Mouse (Mus musculus) heart, adult 2 months (tissue): ENCODE results near the gene Olfr373. TPM values are rescaled to one million over a fixed set of nuclear protein-coding genes. Genes with fewer than 3 reads are reported as not detected.

Experiments used
- DNase-seq, 2 experiments: peaks; one replicate each; pipeline ENCODE4 v3.0.0; 2021
- H3K27ac ChIP-seq: fragments of 200-600 bp; 2 replicates; pipeline ENCODE4 v1.8.1; 2022
- H3K27me3 ChIP-seq: fragments of 200-500 bp; 2 replicates; pipeline ENCODE4 v1.6.1; 2012; ENCODE audit warnings: mild to moderate bottlenecking, low read length, inconsistent platforms, mixed read lengths; ENCODE audit not compliant: control insufficient read depth, insufficient read depth
- H3K36me3 ChIP-seq: fragments of 200-500 bp; 2 replicates; pipeline ENCODE4 v1.6.1; 2012; ENCODE audit warnings: low read length, inconsistent platforms; ENCODE audit not compliant: control insufficient read depth, insufficient read depth
- H3K4me1 ChIP-seq: fragments of 200-500 bp; 2 replicates; pipeline ENCODE4 v1.6.1; 2011; ENCODE audit warnings: low read length; ENCODE audit not compliant: control insufficient read depth, insufficient read depth
- H3K4me3 ChIP-seq: fragments of 200-600 bp; 2 replicates; pipeline ENCODE4 v1.8.1; 2022
- H3K79me2 ChIP-seq: fragments of 200-500 bp; replicated peaks from 2 replicates; pipeline ENCODE4 v1.6.1; 2012; ENCODE audit warnings: mild to moderate bottlenecking, inconsistent platforms, low read length, moderate library complexity, mixed read lengths; ENCODE audit not compliant: control insufficient read depth, insufficient read depth
- H3K9ac ChIP-seq: fragments of 200-500 bp; 2 replicates; pipeline ENCODE4 v1.6.1; 2012; ENCODE audit warnings: low read depth, mild to moderate bottlenecking, control low read depth, inconsistent platforms, low read length, mixed read lengths
- CTCF ChIP-seq: fragments of 200-600 bp; IDR thresholded peaks from 2 replicates; pipeline ENCODE4 v1.8.1; 2022; ENCODE audit warnings: antibody characterized with exemption, mild to moderate bottlenecking, moderate library complexity
- EP300 ChIP-seq: fragments of 200-500 bp; IDR thresholded peaks from 2 replicates; pipeline ENCODE4 v1.6.1; 2011; ENCODE audit warnings: low read depth, low read length, control low read depth; ENCODE audit not compliant: insufficient read depth
- POLR2A ChIP-seq: fragments of 200-500 bp; IDR thresholded peaks from 2 replicates; pipeline ENCODE4 v1.6.1; 2011; ENCODE audit warnings: mild to moderate bottlenecking, low read depth, low read length, control low read depth; ENCODE audit not compliant: insufficient read depth
- WGBS: fragments of 180-500 bp; shearing (Covaris S2); methylation state at CpG from one replicate; pipeline ENCODE4 v1.1.7; 2018; 5-methylcytosine and 5-hydroxymethylcytosine counted together
- intact Hi-C: fragments of 180-260 bp; cut with DNase I; formaldehyde crosslinking; loops from one replicate; pipeline ENCODE4 v1.15.1; 2025
- polyA plus RNA-seq: library from polyadenylated mRNA; depleted of rRNA; stranded (reverse); fragments of >200 nt; gene quantifications from 2 replicates; pipeline ENCODE4 v1.2.3, GENCODE M21; 2012; rRNA removed
- total RNA-seq, 2 experiments: library from RNA; stranded (reverse); gene quantifications; 2 replicates each; pipeline ENCODE4 v1.2.3; 2021

The Olfr373 gene
- total and polyA plus RNA-seq, 3 experiments: not detected

GRCm38 (mm10) chr8:72147266-72147665, 64.3 kb downstream of the Olfr373 start:
- Histone ChIP-seq H3K9ac (no peak overlapping the region), H3K4me1 (peaks cover 17% of the 10 kb centered on the region), H3K27me3 (no peaks in the 10 kb centered on the region), H3K4me3 (no peak overlapping the region), H3K36me3 (peaks cover 53% of the 10 kb centered on the region), H3K27ac (no peak overlapping the region), H3K79me2 (no peaks in the 10 kb centered on the region)
- WGBS: 45% methylated on average over 2 of the region's 2 CpGs
- intact Hi-C loops: no loop called here
- TF ChIP-seq POLR2A (no peak), EP300 (no peak), CTCF (no peak)
- no peak for DNase-seq

DNA sequence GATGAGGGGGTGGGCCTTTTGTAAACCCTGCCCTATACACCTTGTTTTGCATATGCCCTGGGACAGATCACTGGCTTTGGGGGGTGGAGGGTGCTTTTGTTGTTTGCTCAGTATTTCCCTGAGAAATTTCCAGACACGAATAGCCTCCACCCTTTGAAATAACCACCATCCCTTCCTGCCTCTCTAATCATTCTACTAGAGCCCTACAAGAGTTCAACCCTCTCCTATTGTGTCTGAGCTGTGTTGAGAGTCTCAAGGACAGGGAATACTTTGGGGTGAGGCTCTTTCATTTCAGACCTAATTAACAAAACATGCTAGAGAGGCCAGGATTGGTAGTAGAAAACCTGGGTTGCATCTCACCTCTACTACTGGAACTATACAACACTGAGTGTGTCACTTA, 66.1 kb downstream of the Olfr373 start:
- peaks cover 18% of the 10 kb centered on the region for H3K4me1 ChIP-seq
- no peaks in the 10 kb centered on the region for H3K27me3 ChIP-seq
- no peak overlapping the region for H3K9ac ChIP-seq
- no peak for DNase-seq
- no peaks in the 10 kb centered on the region for H3K79me2 ChIP-seq
- WGBS: 44% methylated on average over 1 of the region's 1 CpGs
- H3K4me3 ChIP-seq: no peak overlapping the region
- intact Hi-C loops: no loop called here
- H3K27ac ChIP-seq: no peak overlapping the region
- peaks cover 58% of the 10 kb centered on the region for H3K36me3 ChIP-seq
- no peak for TF ChIP-seq CTCF
- no peak for TF ChIP-seq EP300
- no peak for TF ChIP-seq POLR2A

DNA sequence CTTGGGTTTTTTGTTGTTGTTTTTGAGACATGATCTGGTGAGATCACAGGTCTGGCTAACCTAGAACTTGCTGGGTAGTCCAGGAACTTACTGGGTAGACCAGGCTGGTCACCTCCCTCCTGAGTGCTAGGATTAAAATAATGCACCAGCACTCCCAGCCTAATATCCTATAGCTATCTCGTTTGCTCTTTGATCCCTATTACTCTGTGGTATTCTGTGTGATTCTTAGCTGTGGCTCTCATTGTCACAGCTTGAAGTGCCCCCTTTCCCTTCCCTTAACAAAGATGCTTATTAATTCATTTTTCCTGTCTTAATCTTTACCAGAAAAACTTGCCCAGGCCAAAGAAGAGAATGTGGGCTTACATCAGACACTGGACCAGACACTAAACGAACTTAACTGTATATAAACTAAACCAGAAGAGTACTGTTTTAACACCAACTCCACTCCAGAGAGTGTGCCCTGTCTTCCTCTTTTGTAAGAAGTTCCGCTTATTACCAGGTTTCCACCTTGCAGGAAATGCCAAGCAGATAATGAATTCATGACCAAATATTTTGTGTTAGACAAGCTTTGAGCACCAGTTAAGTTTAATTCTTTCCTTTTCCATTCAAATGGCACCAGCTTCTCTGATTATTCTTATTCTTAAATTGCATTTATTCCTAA, 68.6 kb downstream of the Olfr373 start:
- Histone ChIP-seq H3K27ac (no peak overlapping the region), H3K36me3 (peaks cover 50% of the 10 kb centered on the region), H3K27me3 (no peaks in the 10 kb centered on the region), H3K4me3 (no peak overlapping the region), H3K4me1 (peaks cover 7% of the 10 kb centered on the region), H3K9ac (no peak overlapping the region), H3K79me2 (no peaks in the 10 kb centered on the region)
- TF ChIP-seq EP300: no peak
- no peak for TF ChIP-seq POLR2A
- no peak for TF ChIP-seq CTCF
- no peak for DNase-seq
- intact Hi-C loops: no loop called here
- WGBS: 67% methylated on average over 3 of the region's 3 CpGs

Other genes with a start within 250 kb of the Olfr373 start
- 1 to 10 TPM; 4.4 to 6.2 TPM for gene Zfp709, start 201.2 kb upstream of the Olfr373 start, total RNA-seq
- gene Zfp709, start 201.2 kb upstream of the Olfr373 start, polyA plus RNA-seq: 0.59 and 1.0 TPM in 2 replicates
- gene Zfp882, start 174.6 kb upstream of the Olfr373 start, total RNA-seq: 1 to 10 TPM; 3.1 to 3.5 TPM
- 0.55 and 1.5 TPM in 2 replicates for gene Zfp882, start 174.6 kb upstream of the Olfr373 start, polyA plus RNA-seq
- 10 to 100 TPM; 19.8 to 24.4 TPM for gene Zfp617, start 174.5 kb upstream of the Olfr373 start, total RNA-seq
- 4.7 and 10.9 TPM in 2 replicates for gene Zfp617, start 174.5 kb upstream of the Olfr373 start, polyA plus RNA-seq
- 1 to 10 TPM; 5.5 to 8.0 TPM for gene Zfp961, start 132.1 kb upstream of the Olfr373 start, total RNA-seq
- 4.4 and 6.1 TPM in 2 replicates for gene Zfp961, start 132.1 kb upstream of the Olfr373 start, polyA plus RNA-seq
- 1 to 10 TPM; 1.2 to 1.4 TPM for gene Cyp4f18, start 73.6 kb upstream of the Olfr373 start, total RNA-seq
- 1.7 and 5.2 TPM in 2 replicates for gene Cyp4f18, start 73.6 kb upstream of the Olfr373 start, polyA plus RNA-seq
- not detected for gene Olfr372, start 42.0 kb upstream of the Olfr373 start, total RNA-seq
- not detected in 2 replicates for gene Olfr372, start 42.0 kb upstream of the Olfr373 start, polyA plus RNA-seq
- not detected for gene Olfr374, start 23.9 kb downstream of the Olfr373 start, total RNA-seq
- not detected in 2 replicates for gene Olfr374, start 23.9 kb downstream of the Olfr373 start, polyA plus RNA-seq
- gene Tpm4, start 51.8 kb downstream of the Olfr373 start, total RNA-seq: 100 to 1,000 TPM in 1 of 2 experiments, 10 to 100 TPM in 1; 81.4 to 106 TPM
- 49.9 and 73.3 TPM in 2 replicates for gene Tpm4, start 51.8 kb downstream of the Olfr373 start, polyA plus RNA-seq
- 10 to 100 TPM; 23.6 to 24.2 TPM for gene Rab8a, start 78.0 kb downstream of the Olfr373 start, total RNA-seq
- gene Rab8a, start 78.0 kb downstream of the Olfr373 start, polyA plus RNA-seq: 40.9 and 52.2 TPM in 2 replicates
- gene Hsh2d, start 106.5 kb downstream of the Olfr373 start, total RNA-seq: not detected
- gene Hsh2d, start 106.5 kb downstream of the Olfr373 start, polyA plus RNA-seq: 0.18 and 0.55 TPM in 2 replicates
- gene Cib3, start 129.7 kb downstream of the Olfr373 start, total RNA-seq: 1 to 10 TPM in 1 of 2 experiments, under 1 TPM in 1; 0.66 to 1.5 TPM
- gene Cib3, start 129.7 kb downstream of the Olfr373 start, polyA plus RNA-seq: 1.1 TPM in 2 replicates
- gene Gm11034, start 130.5 kb downstream of the Olfr373 start, total RNA-seq: not detected
- gene Gm11034, start 130.5 kb downstream of the Olfr373 start, polyA plus RNA-seq: not detected in 2 replicates
- 10 to 100 TPM; 21.4 to 23.2 TPM for gene Fam32a, start 136.6 kb downstream of the Olfr373 start, total RNA-seq
- gene Fam32a, start 136.6 kb downstream of the Olfr373 start, polyA plus RNA-seq: 21.2 and 29.9 TPM in 2 replicates
- gene Ap1m1, start 156.8 kb downstream of the Olfr373 start, total RNA-seq: 10 to 100 TPM; 44.6 to 48.8 TPM
- 74.3 and 77.0 TPM in 2 replicates for gene Ap1m1, start 156.8 kb downstream of the Olfr373 start, polyA plus RNA-seq
- 1 to 10 TPM; 6.7 to 8.5 TPM for gene Gm10282, start 222.1 kb downstream of the Olfr373 start, total RNA-seq
- 1.1 and 2.9 TPM in 2 replicates for gene Gm10282, start 222.1 kb downstream of the Olfr373 start, polyA plus RNA-seq
- gene Klf2, start 235.9 kb downstream of the Olfr373 start, total RNA-seq: 10 to 100 TPM; 76.0 to 92.7 TPM
- gene Klf2, start 235.9 kb downstream of the Olfr373 start, polyA plus RNA-seq: 21.1 and 42.6 TPM in 2 replicates